Mouse (Mus musculus) Muller cell, postnatal 12 days (primary cell): ENCODE measurements around the gene Fibp.

Experiments used
- DNase-seq: peaks from one replicate; pipeline ENCODE4 v3.0.0-alpha.2; 2015; ENCODE audit errors: inconsistent ontology term

The Fibp gene

DNA sequence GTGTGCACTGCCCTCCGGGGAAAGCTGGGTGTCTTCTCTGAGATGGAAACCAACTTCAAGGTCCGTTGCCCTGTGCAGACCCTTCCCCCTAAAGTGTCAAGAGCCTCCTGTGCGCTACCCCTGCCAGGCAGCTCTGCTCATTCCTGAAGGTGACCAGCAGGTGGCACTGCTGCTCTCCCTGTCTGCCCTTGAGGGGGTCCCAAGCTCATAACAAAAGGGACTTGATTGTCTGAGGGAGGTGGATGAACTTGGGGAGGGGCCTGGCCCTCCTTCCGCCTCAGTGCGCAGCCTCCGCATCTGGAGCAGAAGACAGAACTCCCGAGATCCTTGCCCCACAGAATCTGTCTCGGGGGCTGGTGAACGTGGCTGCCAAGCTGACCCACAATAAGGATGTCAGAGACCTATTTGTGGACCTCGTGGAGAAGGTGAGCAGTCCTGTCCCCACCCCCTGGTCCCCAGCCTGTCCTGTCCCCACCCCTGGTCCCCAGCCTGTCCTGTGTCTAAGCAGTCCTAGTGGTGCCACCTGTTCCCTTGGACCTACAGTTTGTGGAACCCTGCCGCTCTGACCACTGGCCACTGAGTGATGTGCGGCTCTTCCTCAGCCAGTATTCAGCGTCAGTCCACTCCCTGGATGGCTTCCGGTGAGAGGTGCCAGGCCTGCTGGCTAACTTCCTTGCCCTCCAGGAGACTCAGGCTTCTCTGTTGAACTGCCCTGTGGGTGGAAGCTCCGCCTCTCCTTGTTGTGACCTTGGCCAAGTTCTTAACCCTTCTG, 3.6 kb downstream of the Fibp start:
- peak; percentile 71 for DNase-seq

DNA sequence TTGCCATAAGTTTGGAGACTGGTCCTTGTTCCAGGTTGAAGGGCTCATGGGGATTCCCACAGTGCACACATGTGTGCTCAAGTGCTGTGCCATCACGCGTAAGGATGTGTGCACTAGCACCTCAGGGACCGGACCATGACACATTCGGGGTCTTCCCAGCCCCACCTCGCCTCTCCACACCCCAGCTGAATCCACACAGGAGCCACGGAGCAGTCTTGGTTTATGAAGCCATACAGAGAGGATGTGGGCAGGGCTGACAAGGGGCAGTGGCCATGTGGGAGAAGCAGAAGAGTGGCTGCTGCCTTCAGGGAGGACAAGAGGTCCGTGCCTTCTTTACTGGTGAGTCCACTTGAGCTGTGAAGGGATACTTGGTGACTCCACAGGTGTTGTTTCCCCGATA, 4.6 kb downstream of the Fibp start:
- DNase-seq, result no peak

DNA sequence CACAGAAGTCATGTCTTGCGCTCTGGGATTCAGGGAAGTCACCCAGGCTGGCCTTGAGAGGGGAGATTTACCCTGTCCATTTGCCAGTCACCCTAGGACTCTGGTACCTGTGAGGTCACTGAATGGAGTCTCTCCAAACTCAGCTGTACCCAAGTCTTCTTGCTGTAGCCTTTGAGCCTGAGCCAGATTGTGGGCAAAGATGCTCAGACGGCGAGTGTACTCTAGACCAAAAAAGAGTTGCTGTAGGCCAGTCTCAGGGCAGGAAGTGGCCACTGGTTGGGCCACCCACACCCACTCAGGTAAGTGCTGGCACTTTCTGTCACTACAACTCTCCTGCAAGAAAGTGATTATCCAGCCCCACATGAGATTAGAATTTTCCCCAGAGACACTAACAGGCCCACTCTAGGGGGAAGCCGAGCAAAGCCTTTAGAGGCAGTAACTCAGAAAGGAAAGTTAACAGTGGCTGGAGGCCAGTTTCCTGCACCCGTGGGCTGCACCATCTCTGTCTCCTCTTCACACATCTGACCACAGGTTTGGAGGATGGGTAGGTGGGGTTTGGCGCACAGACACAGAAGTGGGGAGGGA, 6.6 kb downstream of the Fibp start:
- peak; percentile 69 for DNase-seq

DNA sequence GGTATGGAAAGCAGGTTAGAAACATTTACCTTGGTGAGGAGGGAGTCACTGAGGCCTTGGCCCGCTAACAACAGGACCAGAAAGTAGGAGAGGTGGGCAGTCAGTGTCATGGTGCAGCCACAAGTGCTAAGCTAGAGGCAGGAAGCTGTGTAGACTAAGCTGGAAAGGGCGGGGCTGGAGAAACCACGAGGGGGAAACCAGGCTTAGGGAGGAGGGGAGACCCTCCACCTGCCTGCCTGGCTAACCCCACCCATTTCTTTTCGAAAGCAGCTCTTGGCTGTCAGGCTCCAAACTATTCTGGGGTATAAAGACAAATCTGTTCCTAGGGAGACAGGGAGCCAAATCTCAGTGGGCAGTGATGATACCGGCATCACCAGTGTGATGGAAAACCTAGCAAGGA, 8.0 kb downstream of the Fibp start, which contains the start of gene Ctsw:
Ctsw (minus strand) TSS at position 134 of the 400 bp plus-strand sequence.
- DNase-seq, result no peak

DNA sequence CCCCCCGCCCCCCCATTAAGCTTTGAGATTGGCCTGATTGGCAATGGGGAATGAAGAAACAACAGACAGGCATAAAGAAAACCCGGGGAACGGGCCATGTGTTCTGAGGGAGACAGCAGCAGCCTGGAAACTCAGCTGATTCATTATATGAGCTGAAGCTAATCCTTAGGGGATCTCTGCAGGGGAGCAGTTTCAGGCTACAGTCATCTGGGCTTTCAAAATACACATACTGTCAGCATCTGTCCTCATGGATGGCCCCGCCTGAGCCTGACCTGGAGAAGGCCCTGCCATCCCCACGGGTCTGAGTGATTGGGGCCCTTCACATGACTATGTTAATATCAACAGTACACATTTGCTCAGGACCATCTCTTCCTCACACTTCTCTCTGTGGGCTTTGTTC, 11.4 kb downstream of the Fibp start:
- DNase-seq, result no peak

DNA sequence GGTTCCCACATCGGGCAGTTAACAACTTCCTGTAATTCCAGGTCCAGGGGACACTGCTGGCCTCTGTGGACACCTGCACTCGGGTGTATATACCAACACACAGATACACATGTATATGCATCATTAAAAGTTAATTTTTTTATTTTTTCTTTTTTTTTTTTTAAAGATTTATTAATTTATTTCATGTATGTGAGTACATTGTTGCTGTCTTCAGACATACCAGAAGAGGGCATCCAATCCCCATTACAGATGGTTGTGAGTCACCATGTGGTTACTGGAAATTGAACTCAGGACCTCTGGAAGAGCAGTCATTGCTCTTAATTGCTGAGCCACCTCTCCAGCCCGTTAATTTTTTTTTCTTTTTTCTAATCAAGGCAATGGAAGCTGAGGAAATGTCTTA, 12.4 kb downstream of the Fibp start:
- DNase-seq, result no peak

DNA sequence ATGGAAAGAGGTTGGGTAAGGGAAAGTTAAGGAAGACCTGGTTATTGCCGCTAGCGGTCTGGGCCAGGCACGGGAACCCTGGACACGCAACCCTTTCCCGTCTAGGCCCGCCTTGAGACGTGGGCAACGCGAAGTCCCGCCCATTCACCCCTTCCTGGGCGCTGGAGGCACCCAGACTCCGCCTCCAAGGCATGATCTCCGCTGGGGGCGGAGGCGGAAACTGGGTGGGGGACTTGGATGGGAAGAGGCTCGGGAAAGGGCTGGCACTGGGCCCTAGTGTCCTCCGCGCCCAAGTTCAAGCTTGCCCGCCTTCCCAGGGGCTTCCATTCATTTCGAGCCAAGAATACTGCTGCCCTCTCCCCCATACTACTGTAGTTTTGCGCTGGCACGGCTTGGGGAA, 13.3 kb downstream of the Fibp start, which contains the start of gene Efemp2:
Efemp2 (plus strand) TSS at position 235 of the 400 bp plus-strand sequence.
- DNase-seq, result peak; percentile 92

DNA sequence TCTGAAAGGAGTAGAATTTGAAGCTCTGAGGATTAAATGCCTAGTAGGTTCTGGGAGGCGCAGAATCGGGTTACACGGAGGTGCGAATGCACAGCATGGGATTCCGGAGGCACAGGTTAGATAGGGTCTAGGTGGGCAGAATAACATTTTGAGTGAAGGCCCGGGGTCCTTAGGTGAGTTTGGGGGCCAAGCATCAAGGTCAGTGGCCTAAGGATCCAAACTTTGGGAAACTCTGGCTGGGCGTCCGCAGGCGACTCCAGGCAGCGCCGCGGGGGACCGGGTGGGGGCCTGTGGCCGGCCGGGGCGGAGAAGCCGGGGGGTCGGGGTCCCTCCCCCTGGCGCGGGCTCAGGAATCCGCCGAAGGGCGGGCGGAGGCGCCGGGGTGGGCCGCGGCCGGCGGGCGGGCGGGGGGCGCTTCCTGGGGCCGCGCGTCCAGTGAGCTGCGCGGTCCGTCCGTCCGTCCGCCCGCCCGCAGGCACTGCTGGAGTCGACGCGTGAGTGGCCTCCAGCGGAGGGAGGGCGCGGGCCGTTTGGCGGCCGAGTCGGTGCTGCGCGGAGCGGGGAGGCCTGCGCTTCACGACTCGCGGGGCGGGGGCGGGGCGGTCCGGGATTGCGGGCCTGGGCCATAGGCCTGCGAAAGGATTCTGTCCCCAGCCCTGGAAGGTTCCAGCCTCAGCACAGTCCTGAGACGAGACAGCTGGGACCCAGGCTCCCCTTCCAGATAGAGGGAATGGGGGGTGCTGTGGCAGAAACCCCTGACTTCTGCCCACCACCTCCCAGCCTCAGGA, 14.1 kb downstream of the Fibp start:
- peak; percentile 75 for DNase-seq

DNA sequence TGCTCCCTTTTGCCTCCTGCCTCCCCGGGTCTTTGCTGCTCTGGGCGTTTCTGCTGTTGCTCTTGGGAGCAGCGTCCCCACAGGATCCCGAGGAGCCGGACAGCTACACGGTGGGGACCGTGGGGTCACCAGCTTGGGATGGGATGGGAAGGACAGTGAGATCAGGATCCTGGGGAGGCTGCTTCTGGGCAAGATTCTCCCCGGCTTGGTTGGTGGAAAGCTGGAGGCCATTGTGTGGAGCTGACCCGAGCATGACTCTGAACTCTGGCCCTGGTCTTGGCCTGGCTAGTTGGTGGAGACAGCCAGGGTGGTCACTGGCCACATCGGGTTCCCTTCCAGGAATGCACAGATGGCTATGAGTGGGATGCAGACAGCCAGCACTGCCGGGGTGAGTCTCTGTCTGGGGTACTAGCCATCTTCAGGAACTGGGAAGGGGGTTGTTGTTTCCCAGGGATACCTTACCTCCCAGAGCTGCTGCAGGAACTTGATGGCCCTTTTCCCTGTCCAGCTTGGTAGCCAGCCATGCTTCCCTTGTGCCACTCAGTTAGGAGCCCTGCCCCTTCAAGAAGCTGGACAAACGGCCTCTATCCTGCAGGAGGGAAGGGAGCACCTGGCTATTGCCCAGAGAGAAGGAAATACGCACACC, 14.8 kb downstream of the Fibp start:
- DNase-seq, result peak; percentile 69

DNA sequence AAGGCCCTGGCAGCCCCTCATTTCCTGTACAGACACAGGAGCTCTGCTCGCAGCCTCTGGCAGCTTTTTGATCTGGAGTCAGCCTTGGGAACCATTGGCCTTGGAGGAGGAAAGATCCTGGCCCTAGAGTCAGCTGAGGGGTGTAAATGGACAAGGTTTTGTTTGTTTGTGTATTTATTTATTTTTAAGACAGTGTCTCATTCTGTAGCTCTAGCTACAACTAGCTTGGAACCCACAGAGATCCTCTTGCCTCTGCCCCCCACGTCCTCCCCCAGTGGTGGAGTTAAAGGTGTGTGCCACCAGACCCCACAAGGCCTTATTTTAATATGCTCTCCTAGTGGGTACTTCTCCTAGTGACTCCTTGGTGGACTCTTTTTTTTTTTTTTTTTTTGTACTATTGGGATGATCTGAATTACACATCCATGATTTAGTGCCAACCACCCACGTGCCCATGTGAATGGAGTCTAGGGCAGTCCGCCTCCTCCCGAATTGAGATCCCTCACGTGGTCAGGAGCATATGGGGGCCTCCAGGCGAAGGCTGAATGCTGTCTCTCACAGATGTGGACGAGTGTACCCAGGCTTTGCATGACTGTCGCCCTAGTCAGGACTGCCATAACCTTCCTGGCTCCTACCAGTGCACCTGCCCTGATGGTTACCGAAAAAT, 16.7 kb downstream of the Fibp start:
- DNase-seq, result no peak

DNA sequence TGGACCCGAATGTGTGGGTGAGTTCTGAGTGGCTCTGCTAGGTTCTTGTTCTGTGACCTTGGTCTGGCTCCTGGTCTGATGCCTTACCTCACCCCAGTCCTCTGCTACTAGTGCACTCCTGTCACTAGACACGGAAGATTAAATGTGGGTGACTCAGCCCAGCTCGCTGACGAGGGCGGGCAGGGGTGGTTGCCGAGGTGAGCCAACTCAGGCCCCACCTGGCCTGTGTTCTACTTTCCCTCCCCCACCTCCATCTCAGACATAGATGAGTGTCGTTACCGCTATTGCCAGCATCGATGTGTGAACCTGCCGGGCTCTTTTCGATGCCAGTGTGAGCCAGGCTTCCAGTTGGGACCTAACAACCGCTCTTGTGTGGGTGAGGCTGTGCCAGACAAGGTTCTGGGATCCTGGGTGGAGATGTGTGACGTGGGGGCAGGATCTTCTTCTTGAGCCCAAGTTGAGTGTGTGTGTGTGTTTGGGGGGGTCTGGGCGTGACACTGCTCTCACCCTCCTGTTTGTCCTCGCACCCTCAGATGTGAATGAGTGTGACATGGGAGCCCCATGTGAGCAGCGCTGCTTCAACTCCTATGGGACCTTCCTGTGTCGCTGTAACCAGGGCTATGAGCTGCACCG, 17.4 kb downstream of the Fibp start:
- DNase-seq, result no peak

DNA sequence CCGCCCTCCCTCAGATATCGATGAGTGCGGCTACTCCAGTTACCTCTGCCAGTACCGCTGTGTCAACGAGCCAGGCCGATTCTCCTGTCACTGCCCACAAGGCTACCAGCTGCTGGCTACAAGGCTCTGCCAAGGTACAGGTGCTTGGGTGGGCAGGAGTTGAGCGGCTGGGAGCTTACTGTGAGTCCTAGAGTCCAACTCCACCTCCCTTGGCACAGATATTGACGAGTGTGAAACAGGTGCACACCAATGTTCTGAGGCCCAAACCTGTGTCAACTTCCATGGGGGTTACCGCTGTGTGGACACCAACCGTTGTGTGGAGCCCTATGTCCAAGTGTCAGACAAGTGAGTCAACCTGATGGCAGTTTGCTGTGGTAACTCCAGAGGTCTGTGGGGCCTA, 19.6 kb downstream of the Fibp start:
- no peak for DNase-seq

DNA sequence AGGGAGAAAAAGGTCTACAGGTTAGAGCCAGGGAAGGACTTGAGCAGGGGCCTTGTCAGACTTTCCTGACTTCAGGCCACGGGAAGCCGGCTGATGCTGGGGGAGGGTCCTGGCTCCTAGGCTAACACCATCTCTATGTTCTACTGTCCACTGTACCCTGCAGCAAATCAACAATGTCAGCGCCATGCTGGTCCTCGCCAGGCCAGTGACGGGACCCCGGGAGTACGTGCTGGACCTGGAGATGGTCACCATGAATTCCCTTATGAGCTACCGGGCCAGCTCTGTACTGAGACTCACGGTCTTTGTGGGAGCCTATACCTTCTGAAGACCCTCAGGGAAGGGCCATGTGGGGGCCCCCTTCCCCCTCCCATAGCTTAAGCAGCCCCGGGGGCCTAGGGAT, 21.0 kb downstream of the Fibp start:
- no peak for DNase-seq

DNA sequence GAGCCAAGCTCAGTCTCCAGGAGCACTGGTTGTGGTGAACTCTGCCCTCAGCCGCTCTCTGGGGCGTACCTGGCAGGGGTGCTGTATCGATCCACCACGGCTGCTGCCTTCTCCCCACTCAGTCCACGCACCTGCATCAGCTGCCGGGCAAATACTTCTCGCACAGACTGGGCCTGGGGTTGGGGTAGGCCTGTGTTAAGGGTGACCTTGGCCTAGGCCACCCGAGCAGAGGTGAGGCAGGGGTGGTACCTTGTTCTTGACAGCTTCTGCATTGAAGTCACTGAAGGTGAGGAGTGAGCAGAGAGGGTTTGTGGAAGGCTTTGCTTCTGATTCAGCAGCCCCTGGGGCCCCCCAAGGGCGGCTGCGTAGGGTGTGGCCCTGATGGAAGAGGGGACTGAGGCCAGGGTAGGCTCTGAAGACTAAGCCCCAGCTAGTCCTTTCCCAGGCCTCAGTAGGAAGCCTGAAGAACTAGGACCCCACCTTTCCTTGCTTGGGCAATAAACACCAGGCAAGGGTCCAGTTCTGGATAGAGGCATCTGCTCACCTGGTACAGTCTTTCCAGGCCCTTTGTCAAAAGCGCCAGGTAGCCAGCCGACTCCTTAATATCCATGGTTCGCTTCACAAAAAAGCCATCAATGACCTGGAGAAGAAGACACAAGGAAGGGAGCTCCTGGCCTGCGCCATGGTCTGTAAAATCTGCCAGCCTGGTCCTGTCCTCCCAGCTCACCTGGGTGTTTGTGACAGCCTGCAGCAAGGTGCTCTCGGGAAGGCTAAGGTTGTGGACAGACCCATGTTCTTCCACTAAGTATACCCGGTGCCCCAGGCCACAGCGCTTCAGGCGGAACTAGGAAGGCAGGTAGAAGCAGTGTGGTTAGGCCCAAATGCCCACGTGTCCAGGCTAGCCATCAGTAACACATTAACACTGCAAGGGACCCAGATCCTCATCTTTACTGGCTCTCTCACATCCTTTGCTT, 23.3 kb downstream of the Fibp start:
- DNase-seq, result no peak

DNA sequence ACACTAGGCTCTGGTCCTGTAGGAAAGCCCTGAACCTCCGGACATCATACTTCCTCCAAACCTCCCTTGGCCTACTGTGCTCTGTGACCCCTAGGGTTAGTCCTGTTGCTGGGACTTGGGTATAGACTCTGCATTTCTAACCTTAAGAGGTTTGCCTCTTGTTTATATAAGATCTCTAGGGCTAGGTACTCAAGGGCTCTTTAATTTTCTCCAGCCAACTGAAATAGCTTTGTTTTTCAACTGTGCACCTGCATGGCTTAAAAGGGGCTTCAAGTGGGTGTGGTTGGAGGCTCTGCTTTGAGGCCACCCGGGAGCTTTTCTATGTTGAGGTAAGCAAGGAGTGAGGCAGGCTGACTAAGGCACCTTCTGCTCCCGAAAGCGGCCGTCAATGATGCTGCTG, 24.1 kb downstream of the Fibp start:
- DNase-seq, result no peak

DNA sequence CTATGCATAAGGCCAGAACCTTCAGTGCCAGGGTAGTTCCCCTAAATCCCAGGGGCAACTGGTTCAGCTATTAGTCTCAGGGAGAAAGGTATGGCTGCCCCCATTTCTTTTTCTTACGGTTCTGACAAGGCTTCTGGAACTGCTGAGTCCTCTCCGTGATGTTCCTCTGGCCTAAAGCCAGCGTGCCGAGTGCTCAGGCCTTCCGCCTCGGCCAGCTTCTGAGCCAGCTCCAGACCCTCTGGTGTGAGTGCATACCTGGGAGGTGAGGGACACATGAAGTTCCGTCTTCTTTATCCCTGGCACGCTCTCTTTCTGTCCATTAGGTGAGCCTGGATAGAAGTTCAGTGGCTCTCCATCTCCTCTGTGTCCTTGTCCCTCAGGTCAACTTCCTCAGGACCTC, 25.0 kb downstream of the Fibp start:
- no peak for DNase-seq

DNA sequence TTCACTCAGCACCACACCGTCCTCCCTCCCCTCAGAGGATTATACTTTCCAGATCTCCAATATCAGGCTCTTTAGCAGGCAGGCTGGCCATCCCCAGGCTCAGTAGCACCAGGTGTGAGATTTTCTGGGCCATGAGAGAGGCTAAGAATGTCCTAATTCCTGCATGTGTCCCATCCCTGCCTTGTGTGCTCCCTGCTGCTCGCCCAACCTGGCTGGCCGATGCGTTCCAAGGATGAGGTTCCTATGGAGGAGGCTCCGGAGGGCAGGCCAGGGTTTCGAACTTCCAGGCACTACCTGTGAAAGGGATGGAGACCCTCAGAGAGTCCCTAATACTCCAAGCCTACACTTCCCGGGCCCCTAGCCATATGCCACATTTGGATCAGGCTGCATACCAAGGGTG, 25.4 kb downstream of the Fibp start:
- no peak for DNase-seq

DNA sequence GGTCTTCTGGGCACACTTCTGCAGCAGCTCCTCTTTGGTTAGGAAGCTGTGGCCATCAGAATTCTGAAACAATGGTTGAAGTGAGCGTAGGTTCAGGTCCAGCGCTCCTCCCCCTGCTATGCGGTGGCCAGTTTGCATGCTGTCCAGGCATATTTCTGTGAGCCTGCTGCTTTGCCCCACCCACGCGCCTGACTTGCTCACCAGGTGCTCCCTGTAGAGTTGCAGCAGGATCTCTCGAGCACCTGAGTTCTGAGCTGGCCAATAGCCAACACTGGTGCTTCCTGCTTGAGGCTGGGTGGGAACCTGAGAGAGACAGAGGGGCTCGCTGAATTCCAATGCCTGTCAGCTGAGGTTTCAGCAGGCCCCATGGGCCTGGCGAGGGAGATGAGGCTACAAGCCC, 25.9 kb downstream of the Fibp start:
- DNase-seq, result no peak

DNA sequence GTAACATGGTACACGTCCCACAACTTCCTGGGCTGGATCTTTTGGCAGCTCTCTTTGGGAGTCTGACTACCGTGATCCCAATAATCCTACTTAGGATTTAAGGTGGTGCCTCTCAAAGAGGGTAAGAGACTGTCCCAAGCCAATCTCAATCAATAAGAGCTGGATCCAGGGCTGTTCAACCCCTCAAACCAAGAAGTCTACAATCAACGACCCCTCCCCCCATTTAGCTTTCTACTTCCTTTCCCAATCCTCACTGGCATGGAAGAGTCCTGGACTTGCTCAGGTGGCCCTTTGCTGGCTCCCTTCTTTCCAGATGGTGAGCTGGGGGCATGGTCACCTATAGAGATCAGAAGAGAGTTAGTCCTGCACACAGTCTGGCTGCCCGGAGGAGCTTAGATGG, 26.4 kb downstream of the Fibp start:
- DNase-seq, result no peak
